In the genomic region with DNA sequence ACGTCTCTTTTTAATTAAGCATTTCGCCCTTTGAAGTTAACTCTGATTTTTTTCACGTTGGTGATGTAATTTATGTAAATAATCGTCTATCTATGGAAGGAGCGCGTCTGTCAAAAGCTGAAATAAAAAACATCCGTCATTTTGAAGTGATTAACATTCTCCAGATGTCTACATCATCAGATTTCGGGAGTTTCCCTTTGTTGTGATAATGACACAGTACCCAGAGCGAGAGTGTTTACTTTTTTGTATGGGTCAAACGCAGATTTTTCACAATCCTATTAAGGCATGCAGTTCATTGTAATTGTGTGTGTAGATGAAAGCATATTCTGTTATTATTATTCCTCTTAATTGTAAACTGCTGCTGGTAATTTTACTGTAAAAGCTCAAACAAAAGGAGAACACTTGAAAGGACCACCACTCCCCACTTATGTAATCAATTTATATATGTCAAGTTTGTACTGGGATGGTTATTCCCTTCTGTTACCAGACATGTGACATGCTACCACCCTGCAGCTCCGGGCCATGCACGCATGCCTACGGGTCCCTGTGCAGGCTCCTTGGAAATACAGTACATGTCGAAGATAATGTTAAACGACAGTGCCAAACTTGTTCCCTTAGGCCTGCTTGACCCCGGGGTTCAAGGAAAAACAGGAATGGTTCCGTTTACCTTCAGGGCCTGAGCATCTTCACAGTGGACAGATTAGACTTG, we compare ENCODE assay signal across 19 mouse cellular contexts. TPM values are rescaled to one million over a fixed set of nuclear protein-coding genes. Genes with fewer than 3 reads are reported as not detected.
DNase-seq lines count a peak whose midpoint lies in the region; ATAC-seq and TF ChIP-seq lines count a peak whose summit lies in the region.
"Had no signal": no experiment of that assay in that cellular context is flagged by ENCODE, and none has a peak within 500 bp of the region (broad histone marks: within the 10 kb centered on the region; RNA-seq: fewer than 3 reads in every experiment).

No protein-coding gene starts in this region.

- DNase-seq in hindbrain, embryonic 10.5 days (ENCODE audit: low spot score) = peak; percentile 29
- no peak for DNase-seq in hindbrain, postnatal 0 days (ENCODE audit: low spot score)
- peak; percentile 76 for DNase-seq in embryonic facial prominence, embryonic 11.5 days (ENCODE audit: low spot score)
- no peak for DNase-seq in frontal cortex, postnatal 10 days (ENCODE audit: low spot score in 2 of 2)
- no peak for DNase-seq in thymus, adult 18-20 months
- no peak for DNase-seq in ovary, adult 18-20 months (ENCODE audit: low spot score)
- DNase-seq: adrenal gland, postnatal 10 days; B cell, adult 2 months; cerebellum, adult 9-10 months; gastrocnemius, adult 2 months; heart, postnatal 14 days; kidney, adult 11 months; kidney, postnatal 36 days; liver, postnatal 0 days; right cerebral cortex, postnatal 14 days had no signal

- H3K9ac ChIP-seq in hindbrain, postnatal 0 days (replicated peaks; ENCODE audit: low read length) = no peak overlapping the region
- no peak overlapping the region for H3K9ac ChIP-seq in embryonic facial prominence, embryonic 11.5 days (replicated peaks; ENCODE audit: low read length)
- H3K9ac ChIP-seq in hindbrain, embryonic 12.5 days = no peak overlapping the region
- no peak overlapping the region for H3K9ac ChIP-seq in midbrain, embryonic 13.5 days (replicated peaks)
- H3K9ac ChIP-seq: liver, postnatal 0 days; neural tube, embryonic 12.5 days had no signal

- 47% methylated on average over 17 of the region's 17 CpGs for WGBS in hindbrain, embryonic 10.5 days
- 25% methylated on average over 17 of the region's 17 CpGs for WGBS in hindbrain, postnatal 0 days
- 14% methylated on average over 17 of the region's 17 CpGs for WGBS in embryonic facial prominence, embryonic 11.5 days
- WGBS in hindbrain, embryonic 12.5 days = 27% methylated on average over 17 of the region's 17 CpGs
- WGBS in midbrain, embryonic 13.5 days = 23% methylated on average over 17 of the region's 17 CpGs

- no peak for ATAC-seq in hindbrain, postnatal 0 days
- ATAC-seq in embryonic facial prominence, embryonic 11.5 days (replicated peaks; ENCODE audit: insufficient number of reproducible peaks, low FRiP score, low TSS enrichment, low read depth) = peak; percentile 87
- peak; percentile 74 for ATAC-seq in hindbrain, embryonic 12.5 days (ENCODE audit: low FRiP score)
- peak; percentile 91 for ATAC-seq in midbrain, embryonic 13.5 days
- ATAC-seq: liver, postnatal 0 days had no signal

- H3K36me3 ChIP-seq in hindbrain, embryonic 10.5 days = no peaks in the 10 kb centered on the region
- H3K36me3 ChIP-seq in hindbrain, postnatal 0 days (ENCODE audit: insufficient read depth, low read length) = no peaks in the 10 kb centered on the region
- H3K36me3 ChIP-seq in embryonic facial prominence, embryonic 11.5 days (replicated peaks; ENCODE audit: control insufficient read depth, insufficient read depth, low read depth, low read length) = no peaks in the 10 kb centered on the region
- no peaks in the 10 kb centered on the region for H3K36me3 ChIP-seq in hindbrain, embryonic 12.5 days
- no peaks in the 10 kb centered on the region for H3K36me3 ChIP-seq in midbrain, embryonic 13.5 days
- H3K36me3 ChIP-seq: neural tube, embryonic 12.5 days had no signal

- H3K4me1 ChIP-seq in hindbrain, embryonic 10.5 days (replicated peaks) = peaks cover 39% of the 10 kb centered on the region
- 0 out of 2 replicates have a peak, but pooled peaks cover 2% of the 10 kb centered on the region for H3K4me1 ChIP-seq in hindbrain, postnatal 0 days (ENCODE audit: insufficient read depth, low read length)
- H3K4me1 ChIP-seq in embryonic facial prominence, embryonic 11.5 days (ENCODE audit: control insufficient read depth, insufficient read depth, low read length) = peaks cover 3% of the 10 kb centered on the region; the same call in 1 of the 2 replicates
- peaks cover 25% of the 10 kb centered on the region for H3K4me1 ChIP-seq in hindbrain, embryonic 12.5 days
- peaks cover 39% of the 10 kb centered on the region for H3K4me1 ChIP-seq in midbrain, embryonic 13.5 days (replicated peaks)

- H3K9me3 ChIP-seq in hindbrain, embryonic 10.5 days = no peaks in the 10 kb centered on the region
- H3K9me3 ChIP-seq in hindbrain, postnatal 0 days (ENCODE audit: low read length) = no peaks in the 10 kb centered on the region
- no peaks in the 10 kb centered on the region for H3K9me3 ChIP-seq in embryonic facial prominence, embryonic 11.5 days (replicated peaks; ENCODE audit: control insufficient read depth, low read length)
- H3K9me3 ChIP-seq in hindbrain, embryonic 12.5 days (replicated peaks) = no peaks in the 10 kb centered on the region
- no peaks in the 10 kb centered on the region for H3K9me3 ChIP-seq in midbrain, embryonic 13.5 days
- H3K9me3 ChIP-seq: neural tube, embryonic 12.5 days had no signal

- peaks cover 38% of the 10 kb centered on the region for H3K27me3 ChIP-seq in hindbrain, embryonic 10.5 days (ENCODE audit: insufficient read depth, poor library complexity, severe bottlenecking)
- H3K27me3 ChIP-seq in hindbrain, postnatal 0 days (ENCODE audit: insufficient read depth, low read length) = no peaks in the 10 kb centered on the region
- no peaks in the 10 kb centered on the region for H3K27me3 ChIP-seq in embryonic facial prominence, embryonic 11.5 days (ENCODE audit: control insufficient read depth, insufficient read depth, low read length)
- H3K27me3 ChIP-seq in hindbrain, embryonic 12.5 days = peaks cover 8% of the 10 kb centered on the region; the same call in 1 of the 2 replicates
- H3K27me3 ChIP-seq in midbrain, embryonic 13.5 days = peaks cover 58% of the 10 kb centered on the region

- no peak for TF ChIP-seq CTCF in hindbrain, postnatal 0 days (IDR thresholded peaks at IDR 0.05; ENCODE audit: low read depth)

- H3K27ac ChIP-seq in hindbrain, embryonic 10.5 days = no peak overlapping the region
- no peak overlapping the region for H3K27ac ChIP-seq in hindbrain, postnatal 0 days
- H3K27ac ChIP-seq in embryonic facial prominence, embryonic 11.5 days (replicated peaks; ENCODE audit: low read depth, low read length) = 0 out of 2 replicates have a peak overlapping the region, but pooled peaks have one; percentile 13
- H3K27ac ChIP-seq in hindbrain, embryonic 12.5 days = no peak overlapping the region
- no peak overlapping the region for H3K27ac ChIP-seq in midbrain, embryonic 13.5 days
- H3K27ac ChIP-seq: gastrocnemius, adult 2 months; neural tube, embryonic 12.5 days had no signal

- no peak overlapping the region for H3K4me3 ChIP-seq in hindbrain, embryonic 10.5 days
- H3K4me3 ChIP-seq in hindbrain, postnatal 0 days (ENCODE audit: low read length) = no peak overlapping the region
- no peak overlapping the region for H3K4me3 ChIP-seq in embryonic facial prominence, embryonic 11.5 days (ENCODE audit: low read depth, low read length)
- H3K4me3 ChIP-seq in hindbrain, embryonic 12.5 days = no peak overlapping the region
- no peak overlapping the region for H3K4me3 ChIP-seq in midbrain, embryonic 13.5 days (replicated peaks)
- H3K4me3 ChIP-seq: erythroblast, embryonic 14.5 days; gastrocnemius, adult 2 months; neural tube, embryonic 12.5 days had no signal

- no peak overlapping the region for H3K4me2 ChIP-seq in hindbrain, postnatal 0 days (ENCODE audit: low read depth, low read length)
- peak overlapping the region; percentile 1; the same call in 1 of the 2 replicates for H3K4me2 ChIP-seq in embryonic facial prominence, embryonic 11.5 days (ENCODE audit: low read depth, low read length)
- no peak overlapping the region for H3K4me2 ChIP-seq in hindbrain, embryonic 12.5 days (replicated peaks)
- peak overlapping the region; percentile 4; the same call in 1 of the 2 replicates for H3K4me2 ChIP-seq in midbrain, embryonic 13.5 days (replicated peaks)
- H3K4me2 ChIP-seq: neural tube, embryonic 12.5 days had no signal

RNA-seq across cellular contexts. Expression of gene Cryz, which starts 46.0 kb away (rescaled TPM):
- 14.9 and 20.9 TPM in 2 replicates for polyA plus RNA-seq in hindbrain, embryonic 10.5 days (2016; fragmentation: Nextera tagmentation; extraction: Ambion mirVana)
- total RNA-seq in hindbrain, postnatal 0 days (2014; rRNA removed) = 12.2 and 17.0 TPM in 2 replicates
- 14.7 and 15.9 TPM in 2 replicates for polyA plus RNA-seq in hindbrain, postnatal 0 days (2015; fragmentation: Nextera tagmentation; extraction: Ambion mirVana)
- polyA plus RNA-seq in embryonic facial prominence, embryonic 11.5 days (2014; fragmentation: Nextera tagmentation; extraction: Ambion mirVana) = 30.5 TPM in 2 replicates
- 16.6 and 18.5 TPM in 2 replicates for polyA plus RNA-seq in hindbrain, embryonic 12.5 days (2016; fragmentation: Nextera tagmentation; extraction: Ambion mirVana)
- polyA plus RNA-seq in midbrain, embryonic 13.5 days (2015; fragmentation: Nextera tagmentation; extraction: Ambion mirVana) = 12.5 and 13.4 TPM in 2 replicates

RNA-seq across cellular contexts. Expression of gene Tyw3, which starts 46.4 kb away (rescaled TPM):
- 19.2 and 20.2 TPM in 2 replicates for polyA plus RNA-seq in hindbrain, embryonic 10.5 days (2016; fragmentation: Nextera tagmentation; extraction: Ambion mirVana)
- total RNA-seq in hindbrain, postnatal 0 days (2014; rRNA removed) = 21.4 and 40.7 TPM in 2 replicates
- polyA plus RNA-seq in hindbrain, postnatal 0 days (2015; fragmentation: Nextera tagmentation; extraction: Ambion mirVana) = 8.1 and 10.8 TPM in 2 replicates
- polyA plus RNA-seq in embryonic facial prominence, embryonic 11.5 days (2014; fragmentation: Nextera tagmentation; extraction: Ambion mirVana) = 23.1 and 23.4 TPM in 2 replicates
- 11.7 and 12.7 TPM in 2 replicates for polyA plus RNA-seq in hindbrain, embryonic 12.5 days (2016; fragmentation: Nextera tagmentation; extraction: Ambion mirVana)
- polyA plus RNA-seq in midbrain, embryonic 13.5 days (2015; fragmentation: Nextera tagmentation; extraction: Ambion mirVana) = 11.3 and 14.5 TPM in 2 replicates

Comparison
In these comparisons a context has a peak if more than half of its experiments do, and no peak if none do; other contexts are left out.
1. DNase-seq: peak in hindbrain, embryonic 10.5 days (single experiment) and embryonic facial prominence, embryonic 11.5 days (single experiment); none in hindbrain, postnatal 0 days (single experiment), frontal cortex, postnatal 10 days (0 of 2), thymus, adult 18-20 months (0 of 2) and ovary, adult 18-20 months (single experiment).
2. H3K4me2 ChIP-seq: peak in embryonic facial prominence, embryonic 11.5 days (single experiment) and midbrain, embryonic 13.5 days (single experiment); none in hindbrain, postnatal 0 days (single experiment) and hindbrain, embryonic 12.5 days (single experiment).